Mouse (Mus musculus) heart, postnatal 10 days (tissue): ENCODE data around the gene Gm7030. TPM values are rescaled to one million over a fixed set of nuclear protein-coding genes. Genes with fewer than 3 reads are reported as not detected.
"Not testable (repeated sequence)": the region's sequence is repeated elsewhere in the genome, so short reads cannot be mapped to it uniquely, and the experiment has no call there.

Experiments used
- DNase-seq, 2 experiments: peaks; one replicate each; pipeline ENCODE4 v3.0.0; 2021
- intact Hi-C: fragments of 180-260 bp; cut with DNase I; formaldehyde crosslinking; loops from one replicate; pipeline ENCODE4 v1.15.1; 2025
- total RNA-seq, 2 experiments: library from RNA; stranded (reverse); gene quantifications; 2 replicates each; pipeline ENCODE4 v1.2.3; 2021

The Gm7030 gene
- not detected for total RNA-seq

DNA sequence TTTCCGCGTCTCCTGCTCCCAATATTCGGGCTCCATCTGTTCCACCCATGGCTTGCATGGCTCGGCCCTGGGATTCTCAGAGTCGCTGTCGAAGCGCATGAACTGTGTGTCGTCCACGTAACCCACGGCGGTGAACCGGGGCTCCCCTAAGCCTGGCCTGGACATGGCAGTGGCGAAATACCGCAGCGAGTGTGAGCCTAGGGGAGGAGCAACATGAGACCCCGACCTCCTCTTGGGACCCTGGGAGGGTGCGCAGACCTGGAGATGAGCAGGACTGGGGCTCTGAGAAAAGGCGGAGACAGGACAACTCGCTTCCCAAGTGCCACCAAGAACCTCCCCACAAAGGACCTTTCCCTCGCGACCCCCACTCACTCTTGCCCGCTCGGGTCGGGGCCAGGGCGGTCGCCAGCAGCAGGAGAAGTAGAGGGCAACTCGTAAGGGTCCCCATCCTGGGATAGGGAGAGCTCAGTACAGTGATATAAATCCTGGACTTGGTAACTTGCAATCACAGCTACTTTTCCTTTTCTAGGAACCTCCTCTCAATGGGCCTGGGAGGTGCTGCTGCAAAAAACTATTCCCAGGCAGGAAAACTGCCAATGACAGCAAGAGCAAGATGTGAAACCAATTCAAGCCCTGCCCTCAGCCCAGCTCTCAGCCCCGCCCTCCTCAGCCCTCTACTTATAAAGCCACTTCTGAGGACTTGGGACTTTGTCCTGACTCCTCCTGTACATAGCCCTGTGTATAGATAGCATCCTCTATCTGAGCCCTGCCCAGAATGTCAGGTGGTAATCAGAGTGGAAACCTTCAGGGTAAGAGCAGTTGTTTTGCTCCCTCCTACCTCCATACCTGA lies at the start of gene Gm7030:
Gene Gm7030, minus strand, starts transcription at position 458 of the 850 bp plus-strand sequence.
- intact Hi-C loops, result not testable (repeated sequence)
- peak in 1 of 2 experiments; percentile 10 for DNase-seq

DNA sequence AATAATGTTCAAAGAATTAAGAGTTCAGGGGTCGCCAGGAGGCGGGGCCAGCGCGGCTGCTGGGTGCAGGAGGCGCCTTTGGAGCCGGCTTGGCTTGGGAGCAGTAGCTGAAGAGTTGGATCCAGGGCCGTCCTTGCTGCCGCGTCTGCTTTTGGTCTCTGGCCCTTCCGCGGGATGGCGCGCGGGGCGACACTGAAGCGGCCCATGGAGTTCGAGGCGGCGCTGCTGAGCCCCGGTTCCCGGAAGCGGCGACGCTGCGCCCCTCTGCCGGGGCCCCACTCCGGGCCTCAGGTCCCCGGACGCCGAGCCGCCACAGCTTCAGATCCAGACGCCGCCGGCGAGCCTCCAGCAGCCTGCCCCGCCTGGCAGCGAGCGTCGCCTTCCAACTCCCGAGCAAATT lies 49.7 kb upstream of the Gm7030 start:
- peak; percentile 13 to 17 for DNase-seq
- intact Hi-C loops, result not testable (repeated sequence)

DNA sequence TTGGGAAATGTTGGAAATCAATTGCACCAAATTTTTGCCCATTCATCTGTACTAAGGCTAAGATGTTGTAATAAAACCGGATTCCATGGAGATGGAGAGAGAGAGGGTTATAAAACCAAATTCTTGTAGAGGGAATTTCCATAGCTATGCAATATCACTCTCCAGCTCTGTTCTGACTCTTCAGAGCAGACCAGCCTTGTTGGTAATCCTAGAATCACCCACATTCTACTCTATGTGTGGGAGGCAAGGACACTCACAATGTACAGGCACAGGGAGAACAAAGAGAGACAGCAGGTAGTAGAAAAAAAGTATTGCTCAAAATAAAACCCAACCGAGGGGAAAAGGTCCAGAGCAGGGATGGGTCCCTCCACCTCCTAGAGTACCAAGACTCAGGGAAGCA lies 46.9 kb upstream of the Gm7030 start:
- intact Hi-C loops, DNase-seq: not testable (repeated sequence)

DNA sequence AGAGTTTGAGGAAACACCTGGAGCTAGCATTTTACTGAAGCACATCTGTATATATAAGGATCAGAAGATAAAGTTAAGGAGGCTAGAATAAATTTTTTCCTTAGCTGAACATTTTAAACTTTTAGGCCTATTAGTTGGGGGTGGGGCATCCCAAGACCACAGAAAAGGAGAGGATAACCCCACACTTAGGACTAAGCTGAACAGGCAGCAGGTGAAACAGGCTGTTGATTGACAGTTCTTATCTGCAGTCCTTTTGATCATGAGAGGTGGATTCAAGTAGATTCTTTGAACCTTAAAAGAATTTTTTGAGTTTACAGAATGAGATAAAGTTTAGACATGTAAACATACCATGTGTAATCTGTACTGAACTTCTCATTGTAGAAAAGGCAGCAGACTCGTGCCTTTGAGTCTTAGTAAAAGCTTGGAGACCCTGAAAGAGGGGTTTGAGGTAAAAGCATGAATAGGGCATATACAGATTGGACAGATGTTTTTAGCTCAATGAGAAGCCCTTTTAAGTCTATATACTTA lies 41.1 kb upstream of the Gm7030 start:
- no peak for DNase-seq
- intact Hi-C loops, result no loop called here

GRCm38 (mm10) chr17:36169753-36170152 lies 40.5 kb upstream of the Gm7030 start:
- no peak for DNase-seq
- intact Hi-C loops, result no loop called here

DNA sequence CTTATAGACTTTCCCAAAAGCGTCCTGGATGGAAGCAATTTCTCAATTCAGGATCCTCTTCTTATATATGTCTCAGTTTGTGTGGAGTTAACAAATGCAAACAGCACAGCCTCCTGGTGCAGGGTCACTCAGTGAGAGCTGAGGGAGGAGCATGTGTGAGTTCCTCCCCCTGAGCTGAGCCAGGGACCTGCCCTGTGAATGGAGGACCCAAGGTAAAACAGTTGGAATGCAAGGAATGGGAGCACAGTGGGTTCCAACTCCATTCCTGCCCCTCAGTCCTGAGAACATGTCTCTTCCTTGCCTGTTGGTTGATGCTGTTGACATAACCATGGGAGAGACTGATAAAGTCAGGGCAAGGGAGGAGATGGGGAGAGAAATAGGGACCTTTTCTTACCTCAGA lies 39.9 kb upstream of the Gm7030 start:
- intact Hi-C loops, DNase-seq: not testable (repeated sequence)

- DNase-seq, result no peak
These were observed 38.9 kb upstream of the Gm7030 start, which contains the start of gene Gm8909 for GRCm38 (mm10) chr17:36168039-36168652. TSS of gene Gm8909 (minus strand) at chr17:36168537.

GRCm38 (mm10) chr17:36167306-36168038 lies 38.2 kb upstream of the Gm7030 start:
- DNase-seq, result no peak
- intact Hi-C loops, result no loop called here

More at GRCm38 (mm10) chr17:36168039-36168652, 38.9 kb upstream of the Gm7030 start, which contains the start of gene Gm8909:
- intact Hi-C loops, result no loop called here

DNA sequence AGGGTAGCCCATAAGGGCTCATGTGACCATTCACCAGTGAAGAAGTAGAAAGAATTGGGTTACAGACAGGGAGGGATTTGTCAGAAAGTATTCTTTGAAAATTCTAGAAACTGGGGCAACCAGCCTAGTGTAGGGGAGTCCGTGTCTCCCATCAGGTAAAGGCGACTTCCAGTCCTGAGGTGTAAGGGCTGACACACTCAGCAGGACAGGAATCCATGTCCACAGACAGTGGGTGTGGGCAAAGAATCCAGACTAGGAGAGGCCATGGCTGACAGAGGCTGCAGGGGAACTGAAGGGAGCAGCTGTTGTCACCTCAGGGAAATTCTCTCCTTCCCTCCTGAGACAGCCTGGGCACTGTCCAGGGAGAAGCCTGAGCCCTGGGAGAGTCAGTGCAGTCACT lies 37.7 kb upstream of the Gm7030 start:
- DNase-seq, intact Hi-C loops: not testable (repeated sequence)

- intact Hi-C loops, result no loop called here
- no peak for DNase-seq
These were observed 32.2 kb upstream of the Gm7030 start for GRCm38 (mm10) chr17:36161129-36162051.

DNA sequence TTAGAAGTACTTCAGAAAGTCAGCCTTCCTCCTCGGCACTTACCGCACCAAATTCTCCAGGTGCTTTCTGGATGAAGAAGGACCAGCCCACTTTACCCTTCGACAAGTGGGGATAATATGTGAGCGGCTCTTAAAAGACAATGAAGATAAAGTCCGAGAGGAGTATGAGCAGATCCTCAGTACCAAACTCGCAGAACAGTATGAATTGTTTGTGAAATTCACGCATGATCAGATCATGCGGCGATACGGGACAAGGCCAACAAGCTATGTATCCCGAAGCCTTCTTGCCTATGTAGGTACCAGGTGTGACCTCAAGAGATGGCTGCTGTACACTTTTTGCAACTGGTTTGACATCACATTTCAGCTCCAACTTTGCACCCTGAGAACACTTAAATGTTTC lies 29.0 kb upstream of the Gm7030 start:
- intact Hi-C loops, DNase-seq: not testable (repeated sequence)

DNA sequence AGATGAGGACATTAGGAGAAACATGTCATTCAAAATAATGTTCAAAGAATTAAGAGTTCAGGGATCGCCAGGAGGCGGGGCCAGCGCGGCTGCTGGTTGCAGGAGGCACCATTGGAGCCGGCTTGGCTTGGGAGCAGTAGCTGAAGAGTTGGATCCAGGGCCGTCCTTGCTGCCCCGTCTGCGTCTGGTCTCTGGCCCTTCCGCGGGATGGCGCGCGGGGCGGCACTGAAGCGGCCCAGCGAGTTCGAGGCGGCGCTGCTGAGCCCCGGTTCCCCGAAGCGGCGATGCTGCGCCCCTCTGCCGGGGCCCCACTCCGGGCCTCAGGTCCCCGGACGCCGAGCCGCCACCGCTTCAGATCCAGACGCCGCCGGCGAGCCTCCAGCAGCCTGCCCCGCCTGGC lies 28.6 kb upstream of the Gm7030 start:
- intact Hi-C loops, DNase-seq: not testable (repeated sequence)

GRCm38 (mm10) chr17:36154271-36155149 lies 25.3 kb upstream of the Gm7030 start:
- DNase-seq, result no peak
- intact Hi-C loops, result no loop called here

- intact Hi-C loops, DNase-seq: not testable (repeated sequence)
These were observed 22.0 kb upstream of the Gm7030 start for GRCm38 (mm10) chr17:36151200-36151599.

DNA sequence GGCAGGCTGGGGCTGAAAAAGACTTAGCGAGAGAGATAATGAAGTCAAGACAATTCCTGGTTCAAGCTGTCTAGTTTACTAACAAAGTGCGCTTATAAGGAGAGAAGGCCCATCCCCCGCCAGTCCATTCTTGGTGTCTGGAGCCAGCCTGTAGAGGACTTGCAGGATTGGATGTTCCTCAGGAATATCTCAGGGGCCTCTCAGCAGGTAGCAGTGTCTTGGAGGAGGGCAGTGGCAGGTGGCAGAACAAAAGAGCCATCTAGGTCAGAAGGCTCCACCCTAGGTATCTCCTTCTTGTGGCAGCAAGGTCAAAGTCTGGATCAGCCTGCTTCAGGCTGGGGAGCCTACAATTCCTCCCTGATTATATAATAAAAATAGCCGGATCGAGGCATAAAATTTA lies 19.2 kb upstream of the Gm7030 start:
- intact Hi-C loops, DNase-seq: not testable (repeated sequence)

- DNase-seq, intact Hi-C loops: not testable (repeated sequence)
These were observed 17.7 kb upstream of the Gm7030 start for GRCm38 (mm10) chr17:36146937-36147336.

GRCm38 (mm10) chr17:36145861-36146156 lies 16.6 kb upstream of the Gm7030 start:
- DNase-seq, intact Hi-C loops: not testable (repeated sequence)

- intact Hi-C loops, result no loop called here
- DNase-seq, result peak in 1 of 2 experiments; percentile 24
These were observed 16.1 kb upstream of the Gm7030 start for GRCm38 (mm10) chr17:36145111-36145860.
